Mouse (Mus musculus) limb, embryonic 11.5 days (tissue): ENCODE measurements at regions not wholly inside any gene's neighbourhood (a gene's known extent, or its start where the extent isn't known, plus 50 kb on each side); places are given as distances from the start of the nearest gene placed in this dataset.

Experiments used
- ATAC-seq: fragments of 200-750 bp; cut with Nextera tagmentation; 2 replicates; pipeline ENCODE4 v1.8.0; 2017; ENCODE audit warnings: low read depth; ENCODE audit not compliant: insufficient number of reproducible peaks, low FRiP score, low TSS enrichment
- DNase-seq: peaks from one replicate; pipeline ENCODE4 v3.0.0-alpha.2; 2015; ENCODE audit warnings: low spot score
- H3K27ac ChIP-seq: fragments of 300-500 bp; sonication (generic); replicated peaks from 2 replicates; pipeline ENCODE4 v1.5.1; 2014; ENCODE audit warnings: low read depth, mild to moderate bottlenecking, low read length
- H3K27me3 ChIP-seq: fragments of 300-500 bp; sonication (generic); 2 replicates; pipeline ENCODE4 v1.6.1; 2014; ENCODE audit warnings: mild to moderate bottlenecking, low read length, mixed read lengths; ENCODE audit not compliant: control insufficient read depth, insufficient read depth
- H3K36me3 ChIP-seq: fragments of 300-500 bp; sonication (generic); 2 replicates; pipeline ENCODE4 v1.6.1; 2014; ENCODE audit warnings: mild to moderate bottlenecking, low read length, moderate library complexity, mixed read lengths; ENCODE audit not compliant: control insufficient read depth, insufficient read depth
- H3K4me1 ChIP-seq: fragments of 300-500 bp; sonication (generic); 2 replicates; pipeline ENCODE4 v1.6.1; 2014; ENCODE audit warnings: low read length, mixed read lengths; ENCODE audit not compliant: control insufficient read depth, insufficient read depth
- H3K4me2 ChIP-seq: fragments of 300-500 bp; sonication (generic); 2 replicates; pipeline ENCODE4 v1.6.1; 2014; ENCODE audit warnings: low read depth, mild to moderate bottlenecking, moderate library complexity; ENCODE audit not compliant: severe bottlenecking
- H3K4me3 ChIP-seq: fragments of 300-500 bp; sonication (generic); 2 replicates; pipeline ENCODE4 v1.5.1; 2014; ENCODE audit warnings: low read depth, low read length
- H3K9ac ChIP-seq: fragments of 300-500 bp; sonication (generic); 2 replicates; pipeline ENCODE4 v1.6.1; 2014; ENCODE audit warnings: mild to moderate bottlenecking, low read length
- H3K9me3 ChIP-seq: fragments of 300-500 bp; sonication (generic); 2 replicates; pipeline ENCODE4 v1.6.1; 2016; ENCODE audit warnings: low read length; ENCODE audit not compliant: control insufficient read depth
- WGBS: fragments of 180-500 bp; shearing (Covaris S2); extraction: QIAGEN DNeasy Blood & Tissue Kit; methylation state at CpG from one replicate; pipeline ENCODE4 v1.1.7; 2014; 5-methylcytosine and 5-hydroxymethylcytosine counted together

- H3K4me2 ChIP-seq, result no peak overlapping the region
- H3K27ac ChIP-seq, result no peak overlapping the region
- H3K9ac ChIP-seq, result no peak overlapping the region
- no peak overlapping the region for H3K4me3 ChIP-seq
- 94% methylated on average over 3 of the region's 3 CpGs for WGBS
- no peaks in the 10 kb centered on the region for H3K4me1 ChIP-seq
- H3K27me3 ChIP-seq, result no peaks in the 10 kb centered on the region
- no peaks in the 10 kb centered on the region for H3K9me3 ChIP-seq
- no peak for ATAC-seq
- H3K36me3 ChIP-seq, result no peaks in the 10 kb centered on the region
- DNase-seq, result no peak
Observed at GRCm38 (mm10) chr9:67129095-67129494, 79.9 kb upstream of the Tpm1 start.

GRCm38 (mm10) chr9:67121691-67122090 is 72.5 kb upstream of the Tpm1 start:
- Histone ChIP-seq H3K9ac (no peak overlapping the region), H3K36me3 (no peaks in the 10 kb centered on the region), H3K27ac (no peak overlapping the region), H3K4me3 (no peak overlapping the region), H3K27me3 (no peaks in the 10 kb centered on the region), H3K4me2 (no peak overlapping the region), H3K9me3 (no peaks in the 10 kb centered on the region), H3K4me1 (peaks cover 3% of the 10 kb centered on the region; the same call in 1 of the 2 replicates)
- no peak for ATAC-seq
- no peak for DNase-seq
- 85% methylated on average over 7 of the region's 7 CpGs for WGBS

GRCm38 (mm10) chr9:67118880-67119644 is 69.9 kb upstream of the Tpm1 start:
- no peaks in the 10 kb centered on the region for H3K27me3 ChIP-seq
- no peaks in the 10 kb centered on the region for H3K36me3 ChIP-seq
- ATAC-seq (no peak), DNase-seq (no peak)
- WGBS, result 51% methylated on average over 6 of the region's 6 CpGs
- H3K4me3 ChIP-seq, result no peak overlapping the region
- no peak overlapping the region for H3K9ac ChIP-seq
- no peak overlapping the region for H3K4me2 ChIP-seq
- no peak overlapping the region for H3K27ac ChIP-seq
- H3K4me1 ChIP-seq, result peaks cover 9% of the 10 kb centered on the region; the same call in 1 of the 2 replicates
- H3K9me3 ChIP-seq, result no peaks in the 10 kb centered on the region

- H3K9me3 ChIP-seq, result no peaks in the 10 kb centered on the region
- no peak overlapping the region for H3K4me2 ChIP-seq
- DNase-seq, result no peak
- no peak overlapping the region for H3K4me3 ChIP-seq
- 91% methylated on average over 1 of the region's 1 CpGs for WGBS
- no peak for ATAC-seq
- H3K36me3 ChIP-seq, result no peaks in the 10 kb centered on the region
- H3K27ac ChIP-seq, result no peak overlapping the region
- no peaks in the 10 kb centered on the region for H3K27me3 ChIP-seq
- no peak overlapping the region for H3K9ac ChIP-seq
- H3K4me1 ChIP-seq, result peaks cover 9% of the 10 kb centered on the region; the same call in 1 of the 2 replicates
Observed at GRCm38 (mm10) chr9:67118429-67118828, 69.2 kb upstream of the Tpm1 start.

- Histone ChIP-seq H3K27me3 (no peaks in the 10 kb centered on the region), H3K4me2 (no peak overlapping the region), H3K27ac (no peak overlapping the region), H3K4me1 (peaks cover 9% of the 10 kb centered on the region; the same call in 1 of the 2 replicates), H3K9ac (no peak overlapping the region), H3K9me3 (no peaks in the 10 kb centered on the region), H3K36me3 (no peaks in the 10 kb centered on the region), H3K4me3 (no peak overlapping the region)
- WGBS, result 84% methylated on average over 5 of the region's 5 CpGs
- ATAC-seq (no peak), DNase-seq (no peak)
Observed at GRCm38 (mm10) chr9:67117639-67118038, 68.4 kb upstream of the Tpm1 start.

- no peaks in the 10 kb centered on the region for H3K36me3 ChIP-seq
- no peak overlapping the region for H3K4me3 ChIP-seq
- 29% methylated on average over 2 of the region's 2 CpGs for WGBS
- no peak overlapping the region for H3K9ac ChIP-seq
- no peaks in the 10 kb centered on the region for H3K9me3 ChIP-seq
- H3K4me2 ChIP-seq, result no peak overlapping the region
- DNase-seq, result peak; percentile 67
- peak; percentile 75; the same call in 1 of the 2 replicates for ATAC-seq
- H3K27ac ChIP-seq, result peak overlapping the region; percentile 75
- H3K4me1 ChIP-seq, result peaks cover 9% of the 10 kb centered on the region; the same call in 1 of the 2 replicates
- H3K27me3 ChIP-seq, result no peaks in the 10 kb centered on the region
Observed at GRCm38 (mm10) chr9:67115991-67116390, 66.8 kb upstream of the Tpm1 start.

GRCm38 (mm10) chr9:67114099-67114498 is 64.9 kb upstream of the Tpm1 start:
- no peaks in the 10 kb centered on the region for H3K9me3 ChIP-seq
- no peak overlapping the region for H3K4me2 ChIP-seq
- no peak overlapping the region for H3K9ac ChIP-seq
- no peaks in the 10 kb centered on the region for H3K27me3 ChIP-seq
- H3K27ac ChIP-seq, result no peak overlapping the region
- WGBS, result 41% methylated on average over 5 of the region's 5 CpGs
- DNase-seq (peak; percentile 22), ATAC-seq (no peak)
- H3K4me1 ChIP-seq, result peaks cover 9% of the 10 kb centered on the region; the same call in 1 of the 2 replicates
- no peaks in the 10 kb centered on the region for H3K36me3 ChIP-seq
- H3K4me3 ChIP-seq, result no peak overlapping the region

GRCm38 (mm10) chr9:67111836-67112584 is 62.8 kb upstream of the Tpm1 start:
- DNase-seq (peak; percentile 19), ATAC-seq (no peak)
- H3K4me2 ChIP-seq, result no peak overlapping the region
- 75% methylated on average over 4 of the region's 4 CpGs for WGBS
- H3K27me3 ChIP-seq, result no peaks in the 10 kb centered on the region
- H3K4me1 ChIP-seq, result peaks cover 6% of the 10 kb centered on the region; the same call in 1 of the 2 replicates
- H3K36me3 ChIP-seq, result no peaks in the 10 kb centered on the region
- H3K4me3 ChIP-seq, result no peak overlapping the region
- H3K27ac ChIP-seq, result peak overlapping the region; percentile 22; the same call in 1 of the 2 replicates
- H3K9ac ChIP-seq, result no peak overlapping the region
- H3K9me3 ChIP-seq, result no peaks in the 10 kb centered on the region
